Mouse (Mus musculus): ENCODE measurements around the gene Traf5.
A peak's percentile ranks its signal among the peaks of the same experiment; 100 is the strongest.

The Traf5 gene

GRCm38 (mm10) chr1:192091806-192092772 is at the start of gene Traf5:
Traf5 (minus strand) TSS chr1:192092559.
- peak; percentile 91 to 92 for DNase-seq (ENCODE audit: low spot score in 2 of 2)

- no peak for DNase-seq (ENCODE audit: low spot score in 2 of 2)
Observed at GRCm38 (mm10) chr1:192140313-192140712, 48.0 kb upstream of the Traf5 start.

GRCm38 (mm10) chr1:192137926-192138910 is 45.9 kb upstream of the Traf5 start, which contains the start of gene Rcor3:
Rcor3 (minus strand) TSS chr1:192138062.
- peak; percentile 56 to 65 for DNase-seq (ENCODE audit: low spot score in 2 of 2)

- no peak for DNase-seq (ENCODE audit: low spot score in 2 of 2)
Observed at GRCm38 (mm10) chr1:192137291-192137925, 45.0 kb upstream of the Traf5 start.

DNA sequence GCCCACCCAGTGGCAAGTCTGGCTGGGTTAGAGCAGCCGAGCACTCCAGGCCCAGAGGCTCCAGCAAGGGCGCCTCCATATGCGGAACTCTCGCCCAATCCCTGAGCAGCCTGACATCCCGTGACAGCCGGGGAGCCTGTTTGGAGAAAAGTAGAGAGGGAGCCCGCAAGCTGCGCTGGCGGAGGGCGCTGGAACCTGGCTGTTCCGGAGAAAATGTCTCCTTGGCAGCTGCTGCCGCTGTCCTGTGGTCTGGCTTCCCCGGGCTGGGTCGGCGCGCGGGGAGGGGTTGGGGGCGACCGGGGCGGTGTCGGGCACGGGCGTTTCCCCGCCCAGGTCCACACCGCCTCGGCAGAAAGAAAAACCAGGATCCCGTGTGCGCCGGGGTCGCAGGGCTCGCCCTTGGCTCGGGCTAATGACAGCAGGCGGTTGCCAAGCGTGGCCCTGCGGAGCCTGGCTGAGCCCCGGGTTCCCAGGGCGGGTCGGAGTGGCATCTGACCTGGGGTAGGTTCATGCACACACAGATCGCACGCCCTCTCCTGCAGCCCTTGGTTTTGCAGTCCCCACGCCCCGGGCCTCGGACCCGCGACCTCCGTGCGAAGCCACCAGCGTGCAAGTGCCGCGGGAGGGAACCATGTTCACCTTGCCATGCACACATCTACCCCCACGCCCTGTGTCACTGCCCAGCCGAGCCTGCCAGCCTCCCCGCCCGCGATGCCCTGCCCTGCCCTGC is 44.4 kb upstream of the Traf5 start:
- DNase-seq (ENCODE audit: low spot score in 2 of 2): peak; percentile 71 to 81

GRCm38 (mm10) chr1:192130202-192130601 is 37.8 kb upstream of the Traf5 start:
- no peak for DNase-seq (ENCODE audit: low spot score in 2 of 2)

- DNase-seq (ENCODE audit: low spot score in 2 of 2): no peak
Observed at GRCm38 (mm10) chr1:192128343-192128742, 36.0 kb upstream of the Traf5 start.

GRCm38 (mm10) chr1:192125761-192126160 is 33.4 kb upstream of the Traf5 start:
- no peak for DNase-seq (ENCODE audit: low spot score in 2 of 2)

- DNase-seq (ENCODE audit: low spot score in 2 of 2): no peak
Observed at GRCm38 (mm10) chr1:192116262-192116661, 23.9 kb upstream of the Traf5 start.

- no peak for DNase-seq (ENCODE audit: low spot score in 2 of 2)
Observed at GRCm38 (mm10) chr1:192115378-192115777, 23.0 kb upstream of the Traf5 start.

- no peak for DNase-seq (ENCODE audit: low spot score in 2 of 2)
Observed at GRCm38 (mm10) chr1:192109169-192109568, 16.8 kb upstream of the Traf5 start.

GRCm38 (mm10) chr1:192107352-192107751 is 15.0 kb upstream of the Traf5 start:
- DNase-seq (ENCODE audit: low spot score in 2 of 2): no peak

DNA sequence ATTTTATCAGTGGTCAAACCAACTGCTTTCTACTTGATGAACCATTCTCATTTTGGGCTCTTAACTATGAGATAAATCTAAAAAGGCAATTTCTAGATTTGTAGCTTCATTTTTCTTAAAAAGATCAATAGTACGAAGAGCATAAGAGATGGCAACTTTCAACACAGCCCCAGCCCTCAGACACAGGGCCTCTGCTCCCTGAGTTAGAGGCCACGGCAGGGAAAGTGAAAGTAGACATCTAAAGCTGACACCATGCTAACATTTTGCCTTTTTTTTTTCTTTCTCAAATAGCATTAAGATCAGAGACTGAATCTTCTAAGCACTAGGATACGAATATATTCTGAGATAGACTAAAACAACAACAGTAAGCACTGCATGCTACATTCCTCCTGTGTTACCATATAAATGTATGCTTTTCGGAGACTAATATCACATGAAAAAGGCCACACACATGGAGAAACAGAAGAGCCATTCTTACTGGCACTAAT is 13.6 kb upstream of the Traf5 start:
- DNase-seq (ENCODE audit: low spot score in 2 of 2): no peak

GRCm38 (mm10) chr1:192104021-192104420 is 11.7 kb upstream of the Traf5 start:
- no peak for DNase-seq (ENCODE audit: low spot score in 2 of 2)

GRCm38 (mm10) chr1:192103176-192103575 is 10.8 kb upstream of the Traf5 start:
- no peak for DNase-seq (ENCODE audit: low spot score in 2 of 2)

- DNase-seq (ENCODE audit: low spot score in 2 of 2): peak; percentile 77 to 87
Observed at GRCm38 (mm10) chr1:192101359-192101758, 9.0 kb upstream of the Traf5 start.

- no peak for DNase-seq (ENCODE audit: low spot score in 2 of 2)
Observed at GRCm38 (mm10) chr1:192100742-192101141, 8.4 kb upstream of the Traf5 start.

GRCm38 (mm10) chr1:192095626-192096025 is 3.3 kb upstream of the Traf5 start:
- no peak for DNase-seq (ENCODE audit: low spot score in 2 of 2)

DNA sequence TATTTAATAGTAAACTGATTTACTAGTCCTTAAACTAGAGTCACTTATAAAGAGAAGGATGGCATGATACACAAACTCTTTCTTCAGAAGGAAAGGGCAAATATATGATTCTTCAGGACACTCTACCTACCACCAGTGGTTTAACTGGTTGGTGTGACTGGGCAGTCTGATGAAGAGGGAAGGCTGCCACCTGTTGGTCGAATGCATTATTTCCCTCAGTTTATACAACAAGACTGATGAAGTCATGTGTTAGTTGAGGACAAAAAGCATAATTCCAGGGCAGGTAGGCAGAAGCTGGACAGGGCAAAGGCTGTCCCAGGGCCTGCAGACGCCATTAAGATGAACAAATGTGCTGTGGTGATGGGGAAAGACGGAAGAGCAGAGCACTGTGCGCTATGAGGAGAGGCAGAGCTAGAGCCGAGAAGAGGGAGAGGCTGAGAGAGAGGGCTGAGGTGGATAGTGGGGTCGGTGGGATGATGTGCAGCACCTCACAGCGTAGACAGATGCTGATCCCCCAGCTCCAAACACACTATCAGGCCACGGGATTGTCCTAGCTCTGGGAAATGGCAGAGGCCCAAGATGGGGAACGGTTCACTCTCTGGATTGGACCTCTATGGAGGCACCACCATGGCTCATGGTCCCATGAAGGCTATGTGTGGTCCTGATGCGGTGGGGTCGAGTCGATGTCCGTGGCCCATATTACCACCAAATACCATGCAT is 2.3 kb upstream of the Traf5 start:
- no peak for DNase-seq (ENCODE audit: low spot score in 2 of 2)
